Mouse (Mus musculus) forebrain, embryonic 16.5 days (tissue): Measurements from ENCODE around the gene Mcl1. TPM values are rescaled to one million over a fixed set of nuclear protein-coding genes. Genes with fewer than 3 reads are reported as not detected.
A peak's percentile ranks its signal among the peaks of the same experiment; 100 is the strongest.
"Not testable (repeated sequence)": the region's sequence is repeated elsewhere in the genome, so short reads cannot be mapped to it uniquely, and the experiment has no call there.

ENCODE experiments used
- ATAC-seq: fragments of 200-750 bp; cut with Nextera tagmentation; 2 replicates; pipeline ENCODE4 v1.8.0; 2017; ENCODE audit warnings: mild to moderate bottlenecking, moderate library complexity
- H3K27ac ChIP-seq: fragments of 300-500 bp; sonication (generic); 2 replicates; pipeline ENCODE4 v1.5.1; 2014; ENCODE audit warnings: low read length, control low read depth
- H3K27me3 ChIP-seq: fragments of 300-500 bp; sonication (generic); replicated peaks from 2 replicates; pipeline ENCODE4 v1.6.1; 2014; ENCODE audit warnings: low read length; ENCODE audit not compliant: control insufficient read depth, insufficient read depth
- H3K36me3 ChIP-seq: fragments of 300-500 bp; sonication (generic); 2 replicates; pipeline ENCODE4 v1.6.1; 2014; ENCODE audit not compliant: control insufficient read depth, insufficient read depth
- H3K4me1 ChIP-seq: fragments of 300-500 bp; sonication (generic); replicated peaks from 2 replicates; pipeline ENCODE4 v1.6.1; 2014; ENCODE audit warnings: low read length; ENCODE audit not compliant: control insufficient read depth, insufficient read depth
- H3K4me2 ChIP-seq: fragments of 300-500 bp; sonication (generic); 2 replicates; pipeline ENCODE4 v1.6.1; 2014; ENCODE audit warnings: mild to moderate bottlenecking, low read length, control low read depth
- H3K4me3 ChIP-seq: fragments of 300-500 bp; sonication (generic); replicated peaks from 2 replicates; pipeline ENCODE4 v1.5.1; 2014; ENCODE audit warnings: mild to moderate bottlenecking, low read length, control low read depth
- H3K9ac ChIP-seq: fragments of 300-500 bp; sonication (generic); replicated peaks from 2 replicates; pipeline ENCODE4 v1.6.1; 2014; ENCODE audit warnings: low read depth, low read length, control low read depth
- H3K9me3 ChIP-seq: fragments of 300-500 bp; sonication (generic); 2 replicates; pipeline ENCODE4 v1.6.1; 2016; ENCODE audit warnings: low read length; ENCODE audit not compliant: control insufficient read depth
- WGBS: fragments of 180-500 bp; shearing (Covaris S2); extraction: QIAGEN DNeasy Blood & Tissue Kit; methylation state at CpG from one replicate; pipeline ENCODE4 v1.1.7; 2014; 5-methylcytosine and 5-hydroxymethylcytosine counted together
- polyA plus RNA-seq: library from polyadenylated mRNA; unstranded; fragments of >200 nt; fragmentation: Nextera tagmentation; extraction: Ambion mirVana; gene quantifications from 2 replicates; pipeline ENCODE4 v1.2.1, GENCODE M21; 2015

Mcl1 gene
- polyA plus RNA-seq, 1 experiment from 2014 or later = 43.4 TPM

DNA sequence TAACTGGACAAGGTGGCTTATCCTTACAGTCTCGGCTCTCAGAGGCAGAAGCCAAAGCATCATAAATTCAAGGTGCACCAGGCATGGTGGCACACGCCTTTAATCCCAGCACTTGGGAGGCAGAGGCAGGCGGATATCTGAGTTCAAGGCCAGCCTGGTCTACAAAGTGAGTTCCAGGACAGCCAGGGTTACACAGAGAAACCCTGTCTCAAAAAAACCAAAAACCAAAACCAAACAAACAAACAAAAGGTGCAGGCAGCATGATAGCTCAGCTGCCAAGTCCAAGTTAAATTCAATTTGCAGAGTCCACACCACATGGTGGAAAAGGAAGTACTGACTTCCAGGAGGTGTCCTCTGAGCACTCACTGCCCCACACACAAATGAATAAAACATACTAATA lies 4.2 kb upstream of the Mcl1 start:
- not testable (repeated sequence) for H3K27ac ChIP-seq, H3K4me2 ChIP-seq, H3K27me3 ChIP-seq, H3K4me1 ChIP-seq, ATAC-seq, H3K9ac ChIP-seq, H3K4me3 ChIP-seq, H3K9me3 ChIP-seq, H3K36me3 ChIP-seq
- WGBS = 92% methylated on average over 3 of the region's 3 CpGs

DNA sequence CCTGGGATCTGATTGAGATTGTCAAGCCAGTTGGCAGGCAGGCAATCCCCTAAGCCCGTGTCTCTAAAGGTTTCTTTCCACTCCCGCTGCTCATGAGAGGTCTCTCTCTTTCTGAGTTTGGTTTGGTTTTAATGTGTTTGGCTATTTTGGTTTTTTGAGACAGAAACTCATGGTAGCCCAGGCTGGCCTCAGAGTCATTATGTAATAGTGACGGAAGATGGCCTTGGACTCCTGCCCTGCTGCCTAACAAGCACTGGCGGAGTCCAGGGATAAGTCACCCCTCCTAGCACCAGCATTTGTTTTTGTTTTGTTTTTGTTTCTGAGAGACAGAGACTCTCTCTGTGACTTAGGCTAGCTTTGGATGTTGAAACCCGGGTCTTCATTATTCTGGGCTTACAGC lies 3.2 kb upstream of the Mcl1 start:
- no peaks in the 10 kb centered on the region for H3K36me3 ChIP-seq
- H3K4me2 ChIP-seq = no peak overlapping the region
- no peaks in the 10 kb centered on the region for H3K9me3 ChIP-seq
- no peak overlapping the region for H3K27ac ChIP-seq
- H3K27me3 ChIP-seq = no peaks in the 10 kb centered on the region
- H3K4me3 ChIP-seq = no peak overlapping the region
- no peak overlapping the region for H3K9ac ChIP-seq
- WGBS = 79% methylated on average over 5 of the region's 5 CpGs
- H3K4me1 ChIP-seq = peaks cover 8% of the 10 kb centered on the region
- no peak for ATAC-seq

DNA sequence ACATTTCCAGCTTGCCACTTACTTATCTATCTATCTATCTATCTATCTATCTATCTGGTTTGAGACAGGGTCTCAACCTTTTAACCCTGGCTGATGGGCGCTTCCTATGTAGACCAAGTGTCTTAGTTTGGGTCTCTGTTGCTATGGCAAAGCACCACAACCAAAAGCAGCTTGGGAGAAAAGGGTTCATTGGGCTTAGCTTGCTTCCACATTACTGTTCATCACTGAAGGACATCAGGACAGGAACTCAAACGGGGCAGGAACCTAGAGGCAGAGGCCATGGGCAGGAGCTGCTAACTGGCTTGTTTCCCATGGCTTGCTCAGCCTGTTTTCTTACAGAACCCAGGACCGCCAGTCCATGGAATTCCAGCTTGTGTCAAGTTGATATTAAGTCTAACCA lies 1.5 kb upstream of the Mcl1 start:
- H3K27me3 ChIP-seq = no peaks in the 10 kb centered on the region
- no peak overlapping the region for H3K4me2 ChIP-seq
- no peak overlapping the region for H3K9ac ChIP-seq
- no peaks in the 10 kb centered on the region for H3K36me3 ChIP-seq
- H3K4me3 ChIP-seq = no peak overlapping the region
- 90% methylated on average over 3 of the region's 3 CpGs for WGBS
- H3K4me1 ChIP-seq = peaks cover 21% of the 10 kb centered on the region
- ATAC-seq = no peak
- H3K27ac ChIP-seq = no peak overlapping the region
- no peaks in the 10 kb centered on the region for H3K9me3 ChIP-seq

DNA sequence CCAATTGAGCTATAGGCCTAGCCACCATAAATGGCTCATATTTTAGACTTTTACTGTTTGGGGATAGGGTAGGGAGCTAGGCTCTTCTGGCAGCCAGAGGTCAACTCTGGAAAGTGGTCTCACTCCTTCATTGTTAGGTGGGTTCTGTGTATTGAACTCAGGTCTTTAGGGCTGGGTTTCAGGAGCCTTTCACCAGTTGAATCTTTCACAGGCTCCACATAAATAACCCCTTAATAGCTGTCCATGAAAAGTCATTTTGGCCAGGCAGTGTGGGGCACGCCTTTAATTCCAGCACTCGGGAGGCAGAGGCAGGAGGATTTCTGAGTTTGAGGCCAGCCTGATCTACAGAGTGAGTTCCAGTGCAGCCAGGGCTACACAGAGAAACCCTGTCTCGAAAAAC lies 877 bp upstream of the Mcl1 start:
- ATAC-seq = no peak
- WGBS = 82% methylated on average over 3 of the region's 3 CpGs
- peaks cover 26% of the 10 kb centered on the region for H3K4me1 ChIP-seq
- no peak overlapping the region; the same call in 1 of the 2 replicates for H3K9ac ChIP-seq
- H3K27me3 ChIP-seq = no peaks in the 10 kb centered on the region
- H3K36me3 ChIP-seq = no peaks in the 10 kb centered on the region
- H3K4me3 ChIP-seq = peak overlapping the region; percentile 100
- peak overlapping the region; percentile 66 for H3K4me2 ChIP-seq
- no peak overlapping the region for H3K27ac ChIP-seq
- no peaks in the 10 kb centered on the region for H3K9me3 ChIP-seq

DNA sequence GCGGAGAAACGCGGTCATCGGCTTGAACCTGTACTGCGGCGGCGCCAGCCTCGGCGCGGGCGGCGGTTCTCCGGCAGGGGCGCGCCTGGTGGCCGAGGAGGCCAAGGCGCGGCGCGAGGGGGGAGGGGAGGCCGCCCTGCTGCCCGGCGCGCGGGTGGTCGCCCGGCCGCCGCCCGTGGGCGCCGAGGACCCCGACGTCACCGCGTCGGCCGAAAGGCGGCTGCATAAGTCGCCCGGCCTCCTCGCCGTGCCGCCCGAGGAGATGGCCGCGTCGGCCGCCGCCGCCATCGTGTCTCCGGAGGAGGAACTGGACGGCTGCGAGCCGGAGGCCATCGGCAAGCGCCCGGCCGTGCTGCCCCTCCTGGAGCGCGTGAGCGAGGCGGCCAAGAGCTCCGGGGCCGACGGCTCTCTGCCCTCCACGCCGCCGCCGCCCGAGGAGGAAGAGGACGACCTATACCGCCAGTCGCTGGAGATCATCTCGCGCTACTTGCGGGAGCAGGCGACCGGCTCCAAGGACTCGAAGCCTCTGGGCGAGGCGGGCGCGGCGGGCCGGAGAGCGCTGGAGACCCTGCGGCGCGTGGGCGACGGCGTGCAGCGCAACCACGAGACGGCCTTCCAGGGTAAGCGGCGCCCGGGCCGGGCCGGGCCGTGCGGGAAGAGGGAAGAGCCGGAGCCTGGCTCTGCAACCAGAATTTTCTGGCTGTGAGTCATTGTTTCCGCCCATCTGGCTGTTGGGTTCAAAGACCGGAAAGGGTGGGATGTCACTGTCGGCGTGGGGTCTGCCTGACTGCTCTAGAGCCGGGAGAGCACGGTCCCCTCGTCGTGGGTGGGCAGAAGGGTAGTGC lies 502 bp downstream of the Mcl1 start:
- no peaks in the 10 kb centered on the region for H3K9me3 ChIP-seq
- H3K27ac ChIP-seq = peak overlapping the region; percentile 96
- peak overlapping the region; percentile 100 for H3K4me3 ChIP-seq
- H3K4me1 ChIP-seq = peaks cover 29% of the 10 kb centered on the region
- peak overlapping the region; percentile 99 for H3K9ac ChIP-seq
- H3K4me2 ChIP-seq = peak overlapping the region; percentile 83
- under 1% methylated on average over 108 of the region's 113 CpGs for WGBS
- no peaks in the 10 kb centered on the region for H3K36me3 ChIP-seq
- no peaks in the 10 kb centered on the region for H3K27me3 ChIP-seq
- ATAC-seq = peak; percentile 60

DNA sequence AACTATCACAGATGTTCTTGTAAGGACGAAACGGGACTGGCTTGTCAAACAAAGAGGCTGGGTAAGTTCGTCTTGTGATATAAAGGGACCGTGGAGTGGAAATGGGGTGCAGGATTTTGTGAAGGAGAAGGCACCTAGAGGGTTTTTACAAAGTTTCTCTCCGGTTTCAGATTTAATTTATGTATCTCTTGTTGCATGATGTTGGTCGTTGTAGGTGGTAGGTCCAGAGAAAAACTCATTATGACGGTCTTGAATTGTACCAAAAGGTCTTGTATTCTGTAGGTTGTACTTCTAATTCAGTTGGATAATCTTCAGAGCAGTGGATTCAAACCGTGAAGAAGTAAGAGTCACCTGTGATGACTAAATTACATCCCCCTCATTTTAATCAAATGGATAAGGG lies 1.4 kb downstream of the Mcl1 start:
- H3K27me3 ChIP-seq = no peaks in the 10 kb centered on the region
- peaks cover 33% of the 10 kb centered on the region for H3K4me1 ChIP-seq
- WGBS = 3% methylated on average over 8 of the region's 8 CpGs
- H3K9ac ChIP-seq = peak overlapping the region; percentile 99
- H3K27ac ChIP-seq = peak overlapping the region; percentile 96
- H3K36me3 ChIP-seq = peaks cover 2% of the 10 kb centered on the region; the same call in 1 of the 2 replicates
- no peak for ATAC-seq
- H3K9me3 ChIP-seq = no peaks in the 10 kb centered on the region
- peak overlapping the region; percentile 100 for H3K4me3 ChIP-seq
- peak overlapping the region; percentile 83 for H3K4me2 ChIP-seq

DNA sequence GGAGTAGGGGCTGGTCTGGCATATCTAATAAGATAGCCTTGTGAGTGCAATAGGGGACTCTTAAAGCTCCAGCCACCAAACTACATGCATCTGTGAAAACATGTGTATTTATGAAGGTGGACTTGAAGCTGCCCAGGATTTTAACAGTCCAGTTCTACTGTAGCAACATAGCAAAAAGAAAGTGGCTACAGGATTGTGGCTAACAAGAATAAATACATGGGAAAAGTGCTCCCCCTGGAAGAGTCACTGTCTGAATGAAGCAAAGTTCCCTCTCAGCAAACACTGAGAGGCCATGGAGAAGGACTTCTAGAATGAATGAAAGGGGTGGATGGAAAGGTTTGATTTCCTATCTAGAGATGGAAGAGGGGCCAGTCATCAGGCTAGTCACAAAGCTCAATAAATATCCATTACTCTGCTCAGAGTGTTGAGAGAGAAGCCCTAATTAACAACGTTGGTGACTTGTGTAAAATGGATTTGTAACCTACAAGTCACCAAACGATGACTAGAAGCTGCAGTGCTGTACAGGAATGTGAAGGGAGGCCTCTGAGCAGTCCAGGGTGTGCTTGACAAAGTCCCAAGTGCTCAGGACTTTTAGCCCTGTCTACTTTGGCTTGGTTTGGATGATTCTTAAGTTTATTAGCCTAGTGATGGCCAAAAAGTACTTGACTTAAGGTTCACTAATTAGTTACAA lies 2.3 kb downstream of the Mcl1 start:
- peaks cover 2% of the 10 kb centered on the region; the same call in 1 of the 2 replicates for H3K36me3 ChIP-seq
- no peaks in the 10 kb centered on the region for H3K9me3 ChIP-seq
- 45% methylated on average over 2 of the region's 2 CpGs for WGBS
- H3K27ac ChIP-seq = no peak overlapping the region
- peaks cover 33% of the 10 kb centered on the region for H3K4me1 ChIP-seq
- no peaks in the 10 kb centered on the region for H3K27me3 ChIP-seq
- peak overlapping the region; percentile 9; the same call in 1 of the 2 replicates for H3K9ac ChIP-seq
- H3K4me2 ChIP-seq = peak overlapping the region; percentile 83
- ATAC-seq = no peak
- peak overlapping the region; percentile 100 for H3K4me3 ChIP-seq

DNA sequence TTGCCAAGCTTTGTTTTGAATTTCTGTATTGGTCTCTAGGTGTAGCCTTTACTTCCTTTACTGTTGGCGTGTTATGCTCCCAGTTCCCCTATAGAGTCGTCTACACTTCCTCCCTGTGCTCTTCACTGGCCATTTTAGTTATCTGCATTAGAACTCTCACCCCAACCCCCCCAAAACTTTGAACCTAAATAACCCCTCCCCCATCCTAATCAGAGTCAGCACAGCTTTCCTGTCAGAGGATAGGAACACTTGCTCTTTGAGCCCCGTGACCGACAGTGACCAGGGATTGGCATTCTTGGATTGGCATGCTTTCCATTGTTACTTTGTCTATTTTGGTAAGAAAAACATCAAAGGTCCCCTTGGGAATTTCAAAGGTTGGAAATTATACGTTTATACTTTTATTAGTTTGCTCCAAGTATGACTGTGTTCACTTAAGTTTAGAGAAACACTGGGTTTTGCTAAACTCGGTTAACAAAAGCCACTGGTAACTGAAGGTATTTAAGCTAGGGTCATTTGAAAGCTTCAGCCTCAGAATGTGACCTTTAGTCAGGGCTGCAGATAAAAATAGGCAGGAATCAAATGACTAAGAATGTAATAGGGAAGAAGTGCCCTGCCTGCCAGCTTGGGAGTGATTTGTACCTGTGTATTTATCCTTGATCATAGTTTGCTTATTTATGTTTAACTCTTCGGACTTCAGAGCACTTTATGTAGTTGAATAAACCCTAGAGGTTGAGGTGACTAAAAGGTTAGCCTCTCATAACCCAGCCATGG lies 3.5 kb downstream of the Mcl1 start:
- no peaks in the 10 kb centered on the region for H3K27me3 ChIP-seq
- peaks cover 38% of the 10 kb centered on the region for H3K4me1 ChIP-seq
- no peak overlapping the region for H3K9ac ChIP-seq
- no peak overlapping the region for H3K4me3 ChIP-seq
- H3K4me2 ChIP-seq = 0 out of 2 replicates have a peak overlapping the region, but pooled peaks have one; percentile 11
- H3K9me3 ChIP-seq = no peaks in the 10 kb centered on the region
- 76% methylated on average over 7 of the region's 7 CpGs for WGBS
- H3K36me3 ChIP-seq = peaks cover 2% of the 10 kb centered on the region; the same call in 1 of the 2 replicates
- no peak for ATAC-seq
- no peak overlapping the region for H3K27ac ChIP-seq
